Mouse (Mus musculus) midbrain, embryonic 13.5 days (tissue): ENCODE results near the gene Tmem256. TPM values are rescaled to one million over a fixed set of nuclear protein-coding genes. Genes with fewer than 3 reads are reported as not detected.
A peak's percentile ranks its signal among the peaks of the same experiment; 100 is the strongest.

Experiments used
- ATAC-seq: fragments of 200-750 bp; cut with Nextera tagmentation; 2 replicates; pipeline ENCODE4 v1.8.0; 2017; ENCODE audit warnings: mild to moderate bottlenecking, moderate TSS enrichment, moderate library complexity
- H3K27ac ChIP-seq: fragments of 300-500 bp; sonication (generic); 2 replicates; pipeline ENCODE4 v1.5.1; 2015; ENCODE audit warnings: inconsistent platforms, mild to moderate bottlenecking, moderate library complexity
- H3K27me3 ChIP-seq: fragments of 300-500 bp; sonication (generic); 2 replicates; pipeline ENCODE4 v1.6.1; 2015; ENCODE audit warnings: mild to moderate bottlenecking, inconsistent platforms
- H3K36me3 ChIP-seq: fragments of 300-500 bp; sonication (generic); 2 replicates; pipeline ENCODE4 v1.6.1; 2015; ENCODE audit warnings: mild to moderate bottlenecking, inconsistent platforms
- H3K4me1 ChIP-seq: fragments of 300-500 bp; sonication (generic); replicated peaks from 2 replicates; pipeline ENCODE4 v1.6.1; 2015; ENCODE audit warnings: inconsistent platforms
- H3K4me2 ChIP-seq: fragments of 300-500 bp; sonication (generic); replicated peaks from 2 replicates; pipeline ENCODE4 v1.6.1; 2015; ENCODE audit warnings: moderate library complexity, mild to moderate bottlenecking, inconsistent platforms
- H3K4me3 ChIP-seq: fragments of 300-500 bp; sonication (generic); replicated peaks from 2 replicates; pipeline ENCODE4 v1.5.1; 2015; ENCODE audit warnings: mild to moderate bottlenecking, inconsistent platforms
- H3K9ac ChIP-seq: fragments of 300-500 bp; sonication (generic); replicated peaks from 2 replicates; pipeline ENCODE4 v1.6.1; 2015; ENCODE audit warnings: mild to moderate bottlenecking, inconsistent platforms
- H3K9me3 ChIP-seq: fragments of 300-500 bp; sonication (generic); 2 replicates; pipeline ENCODE4 v1.6.1; 2016; ENCODE audit warnings: mild to moderate bottlenecking, inconsistent platforms
- WGBS: fragments of 180-500 bp; shearing (Covaris S2); methylation state at CpG from one replicate; pipeline ENCODE4 v1.1.7; 2015; 5-methylcytosine and 5-hydroxymethylcytosine counted together
- polyA plus RNA-seq: library from polyadenylated mRNA; unstranded; fragments of >200 nt; fragmentation: Nextera tagmentation; extraction: Ambion mirVana; gene quantifications from 2 replicates; pipeline ENCODE4 v1.2.1, GENCODE M21; 2015

Gene Tmem256
- polyA plus RNA-seq, 1 experiment from 2014 or later, result 331 TPM

- Histone ChIP-seq H3K9ac (peak overlapping the region; percentile 81), H3K4me1 (peaks cover 68% of the 10 kb centered on the region), H3K27me3 (peaks cover 52% of the 10 kb centered on the region), H3K27ac (peak overlapping the region; percentile 64), H3K9me3 (no peaks in the 10 kb centered on the region), H3K4me3 (peak overlapping the region; percentile 59), H3K4me2 (peak overlapping the region; percentile 97), H3K36me3 (no peaks in the 10 kb centered on the region)
- ATAC-seq, result peak; percentile 7; the same call in 1 of the 2 replicates
- WGBS, result 1% methylated on average over 33 of the region's 33 CpGs
Observed at GRCm38 (mm10) chr11:69802648-69803105, 35.6 kb upstream of the Tmem256 start.

GRCm38 (mm10) chr11:69803328-69803727, 35.0 kb upstream of the Tmem256 start:
- Histone ChIP-seq H3K27me3 (peaks cover 45% of the 10 kb centered on the region), H3K4me2 (peak overlapping the region; percentile 97), H3K9ac (peak overlapping the region; percentile 81), H3K4me1 (peaks cover 68% of the 10 kb centered on the region), H3K4me3 (peak overlapping the region; percentile 59), H3K9me3 (no peaks in the 10 kb centered on the region), H3K36me3 (no peaks in the 10 kb centered on the region), H3K27ac (peak overlapping the region; percentile 64)
- 1% methylated on average over 12 of the region's 12 CpGs for WGBS
- ATAC-seq, result no peak

GRCm38 (mm10) chr11:69803786-69804651, 34.3 kb upstream of the Tmem256 start:
- Histone ChIP-seq H3K4me1 (peaks cover 61% of the 10 kb centered on the region), H3K4me2 (peak overlapping the region; percentile 97), H3K27ac (peak overlapping the region; percentile 64), H3K9me3 (no peaks in the 10 kb centered on the region), H3K9ac (peak overlapping the region; percentile 81), H3K27me3 (peaks cover 44% of the 10 kb centered on the region), H3K4me3 (peak overlapping the region; percentile 59), H3K36me3 (no peaks in the 10 kb centered on the region)
- ATAC-seq, result peak; percentile 40
- 1% methylated on average over 60 of the region's 60 CpGs for WGBS

DNA sequence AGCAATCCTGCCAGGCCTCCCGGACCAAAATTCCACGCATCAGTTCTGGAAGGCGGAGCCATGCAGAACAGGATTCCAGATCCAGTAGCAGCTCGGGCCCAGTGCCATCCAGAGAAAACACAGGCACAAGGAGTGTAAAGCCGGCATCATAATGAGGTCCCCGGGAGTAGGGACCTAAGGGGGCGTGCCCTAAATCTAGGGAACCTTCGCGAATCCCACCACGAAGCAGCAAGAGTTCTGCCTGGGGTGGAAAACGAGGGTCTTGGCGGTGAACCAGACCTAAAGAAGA, 33.7 kb upstream of the Tmem256 start:
- peaks cover 44% of the 10 kb centered on the region for H3K27me3 ChIP-seq
- H3K36me3 ChIP-seq, result no peaks in the 10 kb centered on the region
- no peaks in the 10 kb centered on the region for H3K9me3 ChIP-seq
- peak overlapping the region; percentile 59; the same call in 1 of the 2 replicates for H3K4me3 ChIP-seq
- H3K27ac ChIP-seq, result no peak overlapping the region
- H3K4me2 ChIP-seq, result peak overlapping the region; percentile 97
- ATAC-seq, result no peak
- H3K9ac ChIP-seq, result peak overlapping the region; percentile 19; the same call in 1 of the 2 replicates
- H3K4me1 ChIP-seq, result peaks cover 56% of the 10 kb centered on the region
- 6% methylated on average over 12 of the region's 12 CpGs for WGBS

DNA sequence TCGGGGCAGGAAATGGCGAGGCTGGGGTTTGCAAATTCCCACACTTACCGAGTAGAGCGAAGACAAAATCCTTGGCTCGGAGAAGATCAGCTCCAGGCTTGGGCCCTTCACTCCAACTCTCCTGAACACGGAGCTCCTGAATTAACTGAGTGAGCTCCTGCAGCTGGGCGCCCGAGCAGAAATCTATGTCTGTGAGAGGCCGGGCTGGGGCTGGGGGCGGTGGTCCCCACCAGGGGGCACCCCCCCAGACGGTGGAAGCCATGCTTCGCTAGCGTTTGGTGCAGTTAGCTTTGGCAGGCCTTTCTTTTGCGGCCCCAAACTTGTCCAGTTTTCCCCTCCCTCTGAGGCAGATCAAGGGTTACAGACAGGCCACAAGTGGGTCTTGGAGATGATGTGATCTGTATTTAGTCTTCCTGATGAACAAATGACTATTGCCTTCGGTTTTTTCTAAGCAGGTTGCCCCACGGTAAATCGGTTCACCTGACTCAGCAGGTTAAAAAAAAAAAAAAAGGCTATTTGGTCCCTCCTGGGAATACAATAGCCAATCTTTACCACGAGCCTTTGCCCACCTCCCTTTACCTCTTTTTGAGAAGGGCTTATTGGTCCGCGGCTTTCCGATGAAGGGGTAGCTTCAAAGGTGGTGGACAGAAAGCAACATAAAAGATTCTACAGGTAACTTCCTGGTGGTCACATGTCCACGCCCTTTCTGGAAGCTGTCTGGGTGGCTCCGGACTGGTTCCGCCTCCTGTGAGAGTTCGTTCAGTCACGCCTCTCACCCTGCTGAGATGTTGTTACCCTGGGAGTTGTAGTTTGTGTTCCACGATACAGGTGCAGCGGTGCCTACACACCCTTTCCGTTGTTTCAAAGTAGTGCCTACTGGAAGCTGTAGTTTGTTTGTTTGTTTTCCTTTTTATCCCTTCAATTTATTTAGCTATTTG, 33.1 kb upstream of the Tmem256 start, which contains the start of gene Tmem102:
Tmem102 (minus strand) TSS at position 653 of the 938 bp plus-strand sequence.
- ATAC-seq, result no peak

DNA sequence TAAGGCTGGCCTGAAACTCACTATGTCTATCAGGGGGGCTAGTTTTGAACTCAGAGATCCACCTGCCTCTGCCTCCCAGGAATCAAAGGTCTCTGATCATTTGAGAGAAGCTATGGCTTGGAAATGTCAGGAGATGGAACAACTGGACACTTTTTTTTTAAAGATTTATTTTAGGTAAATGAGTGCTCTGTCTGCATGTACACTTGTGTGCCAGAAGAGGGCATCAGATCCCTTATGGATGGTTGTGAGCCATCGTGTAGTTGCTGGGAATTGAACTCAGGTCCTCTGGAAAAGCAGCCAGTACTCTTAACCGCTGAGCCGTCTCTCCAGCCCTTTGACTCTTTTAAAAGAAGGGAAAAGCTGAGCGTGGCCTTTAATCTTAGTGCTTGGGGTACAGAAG, 31.9 kb upstream of the Tmem256 start:
- Histone ChIP-seq H3K27ac (no peak overlapping the region), H3K4me2 (no peak overlapping the region), H3K9me3 (no peaks in the 10 kb centered on the region), H3K4me3 (no peak overlapping the region), H3K9ac (no peak overlapping the region), H3K27me3 (peaks cover 42% of the 10 kb centered on the region), H3K4me1 (peaks cover 44% of the 10 kb centered on the region), H3K36me3 (no peaks in the 10 kb centered on the region)
- WGBS, result 80% methylated on average over 4 of the region's 4 CpGs
- no peak for ATAC-seq

More for the DNA sequence above, 33.1 kb upstream of the Tmem256 start, which contains the start of gene Tmem102:
- Histone ChIP-seq H3K9ac (peak within 1 kb of the TSS; percentile 19; the same call in 1 of the 2 replicates), H3K9me3 (no peaks in the 10 kb centered on the region), H3K27ac (no peak within 1 kb of the TSS), H3K27me3 (peaks cover 44% of the 10 kb centered on the region), H3K4me2 (peak within 1 kb of the TSS; percentile 97), H3K4me1 (peaks cover 49% of the 10 kb centered on the region), H3K4me3 (peak within 1 kb of the TSS; percentile 59; the same call in 1 of the 2 replicates), H3K36me3 (no peaks in the 10 kb centered on the region)
- 6% methylated on average over 29 of the region's 29 CpGs for WGBS

GRCm38 (mm10) chr11:69807641-69808040, 30.7 kb upstream of the Tmem256 start:
- Histone ChIP-seq H3K9me3 (no peaks in the 10 kb centered on the region), H3K4me3 (no peak overlapping the region), H3K4me2 (no peak overlapping the region), H3K36me3 (no peaks in the 10 kb centered on the region), H3K27ac (no peak overlapping the region), H3K27me3 (peaks cover 32% of the 10 kb centered on the region), H3K4me1 (peaks cover 31% of the 10 kb centered on the region), H3K9ac (no peak overlapping the region)
- 85% methylated on average over 2 of the region's 2 CpGs for WGBS
- no peak for ATAC-seq

- Histone ChIP-seq H3K4me2 (no peak overlapping the region), H3K9ac (no peak overlapping the region), H3K4me3 (no peak overlapping the region), H3K27me3 (peaks cover 17% of the 10 kb centered on the region), H3K27ac (no peak overlapping the region), H3K36me3 (no peaks in the 10 kb centered on the region), H3K4me1 (0 out of 2 replicates have a peak, but pooled peaks cover 5% of the 10 kb centered on the region), H3K9me3 (no peaks in the 10 kb centered on the region)
- ATAC-seq, result no peak
Observed at GRCm38 (mm10) chr11:69810280-69810679, 28.0 kb upstream of the Tmem256 start.

DNA sequence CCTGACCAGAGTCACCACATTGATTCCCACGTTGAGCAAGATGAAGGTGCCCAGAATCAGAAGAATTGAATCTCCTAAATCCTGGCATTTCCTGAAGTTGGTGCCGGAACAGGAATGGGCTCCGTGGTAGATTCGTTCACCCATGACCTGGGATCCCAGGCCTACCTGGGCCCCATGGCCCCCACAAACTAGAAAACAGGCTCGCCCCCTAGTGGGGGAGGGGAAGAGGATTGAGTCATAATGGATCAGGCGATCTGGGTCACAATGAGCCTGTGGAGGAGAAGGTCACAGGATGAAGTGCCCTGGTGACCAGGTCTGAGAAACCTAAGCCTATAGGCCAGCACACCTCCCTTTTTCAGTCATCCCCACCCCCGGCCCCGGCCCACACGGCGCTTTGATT, 23.2 kb upstream of the Tmem256 start, which contains the start of gene Gm39566:
Gm39566 (minus strand) TSS at position 144 of the 400 bp plus-strand sequence.
- Histone ChIP-seq H3K27me3 (no peaks in the 10 kb centered on the region), H3K4me3 (no peak within 1 kb of the TSS), H3K27ac (no peak within 1 kb of the TSS), H3K36me3 (no peaks in the 10 kb centered on the region), H3K9ac (no peak within 1 kb of the TSS), H3K4me1 (no peaks in the 10 kb centered on the region), H3K9me3 (peaks cover 5% of the 10 kb centered on the region; the same call in 1 of the 2 replicates), H3K4me2 (no peak within 1 kb of the TSS)
- WGBS, result 62% methylated on average over 10 of the region's 10 CpGs
- no peak for ATAC-seq

GRCm38 (mm10) chr11:69816520-69816919, 21.8 kb upstream of the Tmem256 start:
- Histone ChIP-seq H3K4me3 (no peak overlapping the region), H3K9ac (no peak overlapping the region), H3K4me1 (no peaks in the 10 kb centered on the region), H3K9me3 (peaks cover 5% of the 10 kb centered on the region; the same call in 1 of the 2 replicates), H3K27ac (no peak overlapping the region), H3K27me3 (no peaks in the 10 kb centered on the region), H3K4me2 (no peak overlapping the region), H3K36me3 (no peaks in the 10 kb centered on the region)
- WGBS, result 93% methylated on average over 12 of the region's 12 CpGs
- ATAC-seq, result no peak

- H3K4me2 ChIP-seq, result no peak within 1 kb of the TSS
- H3K9ac ChIP-seq, result no peak within 1 kb of the TSS
- 83% methylated on average over 2 of the region's 2 CpGs for WGBS
- no peak within 1 kb of the TSS for H3K27ac ChIP-seq
- no peaks in the 10 kb centered on the region for H3K4me1 ChIP-seq
- ATAC-seq, result no peak
- no peaks in the 10 kb centered on the region for H3K27me3 ChIP-seq
- no peak within 1 kb of the TSS for H3K4me3 ChIP-seq
- peaks cover 5% of the 10 kb centered on the region; the same call in 1 of the 2 replicates for H3K9me3 ChIP-seq
- 0 out of 2 replicates have a peak, but pooled peaks cover 2% of the 10 kb centered on the region for H3K36me3 ChIP-seq
Observed at GRCm38 (mm10) chr11:69818365-69818764, 19.9 kb upstream of the Tmem256 start, which contains the start of gene Spem2. Gene Spem2, minus strand, starts transcription at chr11:69818465.
